Mouse (Mus musculus): ENCODE results near the gene Ccdc120. TPM values are rescaled to one million over a fixed set of nuclear protein-coding genes. Genes with fewer than 3 reads are reported as not detected.
A peak's percentile ranks its signal among the peaks of the same experiment; 100 is the strongest.
"Not testable (repeated sequence)": the region's sequence is repeated elsewhere in the genome, so short reads cannot be mapped to it uniquely, and the experiment has no call there.

The Ccdc120 gene
- polyA plus RNA-seq, 1 experiment from 2014 or later, result 29.6 TPM

- peaks cover 18% of the 10 kb centered on the region for H3K36me3 ChIP-seq (replicated peaks)
- 49% methylated on average over 2 of the region's 2 CpGs for WGBS
- no peaks in the 10 kb centered on the region for H3K27me3 ChIP-seq
- H3K4me1 ChIP-seq, result no peaks in the 10 kb centered on the region
- no peak overlapping the region for H3K4me3 ChIP-seq (replicated peaks)
- no peak overlapping the region for H3K27ac ChIP-seq
- ATAC-seq (ENCODE audit: low FRiP score), result no peak
- no peak overlapping the region for H3K9ac ChIP-seq
- no peak overlapping the region for H3K4me2 ChIP-seq
- H3K9me3 ChIP-seq, result no peaks in the 10 kb centered on the region
Observed at GRCm38 (mm10) chrX:7772766-7773165, 22.1 kb upstream of the Ccdc120 start.

GRCm38 (mm10) chrX:7769302-7770017 is 18.8 kb upstream of the Ccdc120 start:
- ATAC-seq (ENCODE audit: low FRiP score), result no peak
- H3K4me3 ChIP-seq (replicated peaks), result no peak overlapping the region
- no peaks in the 10 kb centered on the region for H3K27me3 ChIP-seq
- no peak overlapping the region for H3K4me2 ChIP-seq
- H3K36me3 ChIP-seq (replicated peaks), result peaks cover 25% of the 10 kb centered on the region
- no peaks in the 10 kb centered on the region for H3K9me3 ChIP-seq
- H3K4me1 ChIP-seq, result peaks cover 14% of the 10 kb centered on the region
- 90% methylated on average over 7 of the region's 7 CpGs for WGBS
- no peak overlapping the region for H3K27ac ChIP-seq
- H3K9ac ChIP-seq, result no peak overlapping the region

- no peak for ATAC-seq (ENCODE audit: low FRiP score)
Observed at GRCm38 (mm10) chrX:7765764-7766163, 15.1 kb upstream of the Ccdc120 start.

GRCm38 (mm10) chrX:7765281-7765670 is 14.6 kb upstream of the Ccdc120 start:
- Histone ChIP-seq H3K36me3 (replicated peaks) (peaks cover 18% of the 10 kb centered on the region), H3K9ac (0 out of 2 replicates have a peak overlapping the region, but pooled peaks have one; percentile 63), H3K4me2 (peak overlapping the region; percentile 67), H3K9me3 (no peaks in the 10 kb centered on the region), H3K27me3 (no peaks in the 10 kb centered on the region), H3K4me3 (replicated peaks) (peak overlapping the region; percentile 62), H3K27ac (no peak overlapping the region), H3K4me1 (peaks cover 19% of the 10 kb centered on the region)
- no peak for ATAC-seq (ENCODE audit: low FRiP score)
- 24% methylated on average over 12 of the region's 13 CpGs for WGBS

More at GRCm38 (mm10) chrX:7765764-7766163, 15.1 kb upstream of the Ccdc120 start:
- peak overlapping the region; percentile 67 for H3K4me2 ChIP-seq
- H3K9ac ChIP-seq, result 0 out of 2 replicates have a peak overlapping the region, but pooled peaks have one; percentile 63
- H3K27ac ChIP-seq, result no peak overlapping the region
- peak overlapping the region; percentile 62 for H3K4me3 ChIP-seq (replicated peaks)
- WGBS, result 24% methylated on average over 11 of the region's 11 CpGs
- H3K4me1 ChIP-seq, result peaks cover 19% of the 10 kb centered on the region
- H3K36me3 ChIP-seq (replicated peaks), result peaks cover 23% of the 10 kb centered on the region
- H3K9me3 ChIP-seq, result no peaks in the 10 kb centered on the region
- no peaks in the 10 kb centered on the region for H3K27me3 ChIP-seq

GRCm38 (mm10) chrX:7764657-7765280 is 14.1 kb upstream of the Ccdc120 start:
- Histone ChIP-seq H3K9me3 (no peaks in the 10 kb centered on the region), H3K9ac (peak overlapping the region; percentile 63; the same call in 1 of the 2 replicates), H3K4me2 (peak overlapping the region; percentile 67), H3K4me1 (peaks cover 19% of the 10 kb centered on the region), H3K27ac (no peak overlapping the region), H3K27me3 (no peaks in the 10 kb centered on the region), H3K36me3 (replicated peaks) (peaks cover 14% of the 10 kb centered on the region), H3K4me3 (replicated peaks) (peak overlapping the region; percentile 62)
- 17% methylated on average over 9 of the region's 9 CpGs for WGBS
- ATAC-seq (ENCODE audit: low FRiP score), result no peak

GRCm38 (mm10) chrX:7763631-7764393 is 13.1 kb upstream of the Ccdc120 start:
- Histone ChIP-seq H3K9ac (peak overlapping the region; percentile 63), H3K4me2 (peak overlapping the region; percentile 67), H3K27me3 (no peaks in the 10 kb centered on the region), H3K4me1 (peaks cover 19% of the 10 kb centered on the region), H3K4me3 (replicated peaks) (peak overlapping the region; percentile 62), H3K9me3 (no peaks in the 10 kb centered on the region), H3K27ac (no peak overlapping the region), H3K36me3 (replicated peaks) (peaks cover 11% of the 10 kb centered on the region)
- 15% methylated on average over 22 of the region's 22 CpGs for WGBS
- ATAC-seq (ENCODE audit: low FRiP score), result no peak

GRCm38 (mm10) chrX:7762921-7763197 is 12.2 kb upstream of the Ccdc120 start:
- no peaks in the 10 kb centered on the region for H3K27me3 ChIP-seq
- H3K4me3 ChIP-seq (replicated peaks), result peak overlapping the region; percentile 62
- H3K36me3 ChIP-seq (replicated peaks), result peaks cover 7% of the 10 kb centered on the region
- peak overlapping the region; percentile 67 for H3K4me2 ChIP-seq
- peak overlapping the region; percentile 63 for H3K9ac ChIP-seq
- no peaks in the 10 kb centered on the region for H3K9me3 ChIP-seq
- WGBS, result 23% methylated on average over 21 of the region's 21 CpGs
- H3K4me1 ChIP-seq, result peaks cover 19% of the 10 kb centered on the region
- ATAC-seq (ENCODE audit: low FRiP score), result no peak
- peak overlapping the region; percentile 46; the same call in 1 of the 2 replicates for H3K27ac ChIP-seq

GRCm38 (mm10) chrX:7762137-7762920 is 11.6 kb upstream of the Ccdc120 start, which contains the start of gene Tfe3:
TSS of gene Tfe3 (plus strand) at chrX:7762560.
- H3K27ac ChIP-seq, result peak within 1 kb of the TSS; percentile 46; the same call in 1 of the 2 replicates
- peak within 1 kb of the TSS; percentile 63 for H3K9ac ChIP-seq
- 16% methylated on average over 38 of the region's 38 CpGs for WGBS
- H3K9me3 ChIP-seq, result no peaks in the 10 kb centered on the region
- ATAC-seq (ENCODE audit: low FRiP score), result peak; percentile 96
- H3K27me3 ChIP-seq, result no peaks in the 10 kb centered on the region
- peaks cover 19% of the 10 kb centered on the region for H3K4me1 ChIP-seq
- H3K4me2 ChIP-seq, result peak within 1 kb of the TSS; percentile 67
- H3K36me3 ChIP-seq (replicated peaks), result peaks cover 2% of the 10 kb centered on the region; the same call in 1 of the 2 replicates
- H3K4me3 ChIP-seq (replicated peaks), result peak within 1 kb of the TSS; percentile 62

GRCm38 (mm10) chrX:7753627-7754026 is 2.9 kb upstream of the Ccdc120 start:
- 21% methylated on average over 3 of the region's 3 CpGs for whole genome bisulfite sequencing
- not testable (repeated sequence) for H3K27ac ChIP-seq; ATAC-seq (ENCODE audit: low FRiP score); H3K4me3 ChIP-seq (replicated peaks); H3K4me2 ChIP-seq; H3K4me1 ChIP-seq; H3K27me3 ChIP-seq; H3K36me3 ChIP-seq (replicated peaks); H3K9ac ChIP-seq; H3K9me3 ChIP-seq

GRCm38 (mm10) chrX:7745429-7745828 is 5.3 kb downstream of the Ccdc120 start:
- H3K4me1 ChIP-seq, result peaks cover 10% of the 10 kb centered on the region
- no peak overlapping the region for H3K4me2 ChIP-seq
- H3K36me3 ChIP-seq (replicated peaks), result no peaks in the 10 kb centered on the region
- no peak for ATAC-seq (ENCODE audit: low FRiP score)
- 88% methylated on average over 8 of the region's 8 CpGs for WGBS
- H3K4me3 ChIP-seq (replicated peaks), result no peak overlapping the region
- H3K9me3 ChIP-seq, result no peaks in the 10 kb centered on the region
- H3K27me3 ChIP-seq, result no peaks in the 10 kb centered on the region
- no peak overlapping the region for H3K9ac ChIP-seq
- H3K27ac ChIP-seq, result no peak overlapping the region

GRCm38 (mm10) chrX:7744940-7745339 is 5.8 kb downstream of the Ccdc120 start:
- Histone ChIP-seq H3K4me3 (replicated peaks) (no peak overlapping the region), H3K27me3 (no peaks in the 10 kb centered on the region), H3K36me3 (replicated peaks) (no peaks in the 10 kb centered on the region), H3K4me2 (no peak overlapping the region), H3K9ac (no peak overlapping the region), H3K27ac (no peak overlapping the region), H3K9me3 (no peaks in the 10 kb centered on the region), H3K4me1 (peaks cover 7% of the 10 kb centered on the region)
- WGBS, result 75% methylated on average over 1 of the region's 1 CpGs
- ATAC-seq (ENCODE audit: low FRiP score), result no peak

GRCm38 (mm10) chrX:7743470-7743869 is 7.2 kb downstream of the Ccdc120 start:
- Histone ChIP-seq H3K4me2 (no peak overlapping the region), H3K4me1 (no peaks in the 10 kb centered on the region; the same call in 1 of the 2 replicates), H3K9me3 (no peaks in the 10 kb centered on the region), H3K9ac (no peak overlapping the region), H3K27me3 (no peaks in the 10 kb centered on the region), H3K36me3 (replicated peaks) (no peaks in the 10 kb centered on the region), H3K4me3 (replicated peaks) (no peak overlapping the region), H3K27ac (no peak overlapping the region)
- no peak for ATAC-seq (ENCODE audit: low FRiP score)
- 59% methylated on average over 5 of the region's 5 CpGs for WGBS
